Mouse (Mus musculus) left cerebral cortex, adult 8-10 months (tissue): ENCODE measurements around the gene Xpo5. TPM values are rescaled to one million over a fixed set of nuclear protein-coding genes. Genes with fewer than 3 reads are reported as not detected.

ENCODE experiments used
- DNase-seq, 2 experiments: peaks; one replicate each; pipeline ENCODE4 v3.0.0; 2022; ENCODE audit warnings: low spot score in 2 of 2
- total RNA-seq, 4 experiments: library from RNA; stranded (reverse); gene quantifications; 2 replicates each; pipeline ENCODE4 v1.2.4; 2022

Xpo5 gene
- 10 to 100 TPM; 38.3 to 42.7 (median 41.8) TPM for total RNA-seq

- peak; percentile 77 to 90 for DNase-seq
These were observed at the start of gene Xpo5, which contains the start of gene Polh for GRCm38 (mm10) chr17:46202421-46203071. Xpo5 (plus strand) TSS chr17:46202782. Polh (minus strand) TSS chr17:46202645.

- peak; percentile 59 to 86 for DNase-seq
These were observed 49.5 kb upstream of the Xpo5 start, which contains the start of gene Mad2l1bp for GRCm38 (mm10) chr17:46152847-46153782. Mad2l1bp (minus strand) TSS chr17:46153553.

- no peak for DNase-seq
These were observed 48.2 kb upstream of the Xpo5 start for GRCm38 (mm10) chr17:46154336-46154735.

- DNase-seq = no peak
These were observed 45.9 kb upstream of the Xpo5 start for GRCm38 (mm10) chr17:46156680-46157079.

- no peak for DNase-seq
These were observed 45.5 kb upstream of the Xpo5 start for GRCm38 (mm10) chr17:46157131-46157530.

DNA sequence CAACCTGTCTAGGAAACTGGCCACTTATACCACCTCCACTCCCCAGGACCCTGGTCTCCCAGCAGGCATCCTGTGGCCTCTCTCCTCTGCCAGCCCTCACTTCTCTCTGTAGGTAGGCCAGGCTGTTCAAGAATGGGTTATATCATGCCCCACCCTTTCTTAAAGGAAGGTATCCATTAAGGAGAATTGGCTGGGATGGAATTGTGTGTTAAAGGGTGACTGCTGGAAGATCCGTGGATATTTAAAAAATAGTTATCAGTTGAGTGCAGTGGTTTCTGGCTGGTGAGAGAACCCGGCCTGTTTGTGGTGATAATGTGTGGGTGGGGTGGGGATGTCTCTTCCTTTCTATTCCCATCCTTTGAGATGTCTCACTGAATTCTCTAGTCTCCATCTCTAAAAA is 43.3 kb upstream of the Xpo5 start:
- no peak for DNase-seq

GRCm38 (mm10) chr17:46160090-46160662 is 42.4 kb upstream of the Xpo5 start:
- peak; percentile 68 to 84 for DNase-seq

GRCm38 (mm10) chr17:46160686-46161085 is 41.9 kb upstream of the Xpo5 start, which contains the start of gene Gtpbp2:
Gtpbp2 (plus strand) TSS chr17:46161032.
- DNase-seq = peak; percentile 88 to 99

DNA sequence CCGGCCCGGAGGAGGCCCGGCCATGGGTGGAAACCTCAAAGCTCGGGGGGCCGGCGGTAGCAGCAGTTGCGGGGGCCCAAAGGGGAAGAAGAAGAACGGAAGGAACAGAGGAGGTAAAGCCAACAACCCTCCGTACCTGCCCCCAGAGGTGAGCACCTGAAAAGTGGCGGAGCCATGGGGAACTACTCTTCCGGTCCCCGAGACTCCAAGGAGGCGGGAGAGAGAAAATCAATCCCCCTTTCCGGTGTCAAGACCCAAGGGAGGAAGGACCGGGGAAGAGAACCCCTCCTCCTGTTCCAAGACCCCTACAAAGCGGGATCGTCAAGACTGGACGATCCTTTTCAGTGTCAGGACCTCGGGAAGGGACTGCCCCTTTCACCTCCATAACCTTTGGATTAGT is 41.4 kb upstream of the Xpo5 start:
- peak in 1 of 2 experiments; percentile 39 for DNase-seq

DNA sequence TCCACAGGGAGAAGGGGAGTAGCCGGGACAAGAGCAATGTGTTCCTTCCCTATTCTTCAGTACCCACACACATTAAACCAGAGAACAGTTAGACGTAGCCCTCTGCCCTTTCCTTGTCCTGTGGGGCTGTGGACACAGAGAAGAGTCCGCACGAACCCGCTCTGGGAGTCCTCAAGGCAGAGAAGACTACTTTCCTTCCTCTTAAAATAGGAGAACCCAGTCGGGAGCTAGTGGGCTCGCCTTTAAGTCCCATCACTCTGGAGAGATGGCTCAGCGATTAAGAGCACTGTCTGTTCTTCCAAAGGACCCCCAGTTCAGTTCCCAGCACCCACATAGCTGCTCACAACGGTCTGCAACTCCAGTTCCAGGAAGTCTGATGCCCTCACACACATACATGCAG is 40.9 kb upstream of the Xpo5 start:
- DNase-seq = no peak

- DNase-seq = no peak
These were observed 40.0 kb upstream of the Xpo5 start for GRCm38 (mm10) chr17:46162551-46162950.

DNA sequence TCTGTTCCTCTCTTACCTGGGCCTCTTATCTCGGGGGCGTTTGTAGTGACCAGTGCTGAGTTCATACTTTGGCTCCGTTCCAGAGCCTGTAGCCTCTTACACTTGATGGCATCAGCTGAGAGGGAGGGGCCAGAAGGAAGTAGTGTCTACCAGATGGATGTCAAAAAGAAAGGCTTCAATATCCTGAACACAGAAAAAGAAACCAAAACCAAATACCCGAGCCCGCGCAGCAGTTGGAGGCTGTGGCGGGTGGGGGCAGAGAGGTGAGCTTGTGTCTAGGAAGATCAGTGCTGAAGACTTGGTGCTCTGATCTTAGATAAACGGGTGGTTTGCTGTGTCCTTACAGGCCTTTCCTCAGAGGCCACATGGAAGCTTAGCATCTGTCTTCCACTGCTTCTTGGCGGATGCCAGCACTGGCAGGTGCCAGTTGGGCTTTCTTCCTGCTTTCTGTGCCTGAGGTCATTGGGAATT is 39.6 kb upstream of the Xpo5 start:
- DNase-seq = no peak

- DNase-seq = no peak
These were observed 38.3 kb upstream of the Xpo5 start for GRCm38 (mm10) chr17:46164301-46164700.

DNA sequence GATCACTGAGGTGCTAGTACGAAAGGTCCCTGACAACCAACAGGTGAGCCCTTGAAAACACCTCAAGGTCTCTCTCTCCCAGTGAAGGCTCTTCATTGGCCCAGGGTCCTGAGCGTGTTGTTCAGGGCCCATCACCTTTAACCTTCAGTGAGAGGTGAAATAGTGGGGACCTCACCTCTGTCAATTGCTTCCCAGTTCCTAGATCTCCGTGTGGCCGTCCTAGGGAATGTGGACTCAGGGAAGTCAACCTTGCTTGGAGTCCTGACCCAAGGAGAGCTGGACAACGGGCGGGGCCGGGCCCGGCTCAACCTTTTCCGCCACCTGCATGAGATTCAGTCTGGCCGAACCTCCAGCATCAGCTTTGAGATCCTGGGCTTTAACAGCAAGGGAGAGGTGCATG is 37.8 kb upstream of the Xpo5 start:
- no peak for DNase-seq

GRCm38 (mm10) chr17:46165460-46165859 is 37.1 kb upstream of the Xpo5 start:
- DNase-seq = no peak

GRCm38 (mm10) chr17:46166270-46166669 is 36.3 kb upstream of the Xpo5 start:
- no peak for DNase-seq

DNA sequence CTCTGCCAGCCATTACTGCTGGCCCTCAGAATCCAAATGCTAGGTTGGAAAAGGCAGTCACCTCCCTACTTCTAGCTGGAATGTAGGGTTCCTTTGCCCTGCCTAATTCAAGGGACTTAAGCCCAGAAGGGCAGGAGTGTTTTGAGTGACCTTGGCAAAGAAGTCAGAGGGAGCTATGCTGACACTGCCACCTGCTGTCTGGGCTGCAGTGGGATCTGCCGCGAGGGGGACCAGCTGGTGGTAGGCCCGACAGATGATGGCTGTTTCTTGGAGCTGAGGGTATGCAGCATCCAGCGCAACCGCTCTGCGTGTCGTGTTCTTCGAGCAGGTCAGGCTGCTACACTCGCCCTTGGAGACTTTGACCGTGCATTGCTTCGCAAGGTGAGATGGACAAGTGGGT is 35.6 kb upstream of the Xpo5 start:
- DNase-seq = no peak

DNA sequence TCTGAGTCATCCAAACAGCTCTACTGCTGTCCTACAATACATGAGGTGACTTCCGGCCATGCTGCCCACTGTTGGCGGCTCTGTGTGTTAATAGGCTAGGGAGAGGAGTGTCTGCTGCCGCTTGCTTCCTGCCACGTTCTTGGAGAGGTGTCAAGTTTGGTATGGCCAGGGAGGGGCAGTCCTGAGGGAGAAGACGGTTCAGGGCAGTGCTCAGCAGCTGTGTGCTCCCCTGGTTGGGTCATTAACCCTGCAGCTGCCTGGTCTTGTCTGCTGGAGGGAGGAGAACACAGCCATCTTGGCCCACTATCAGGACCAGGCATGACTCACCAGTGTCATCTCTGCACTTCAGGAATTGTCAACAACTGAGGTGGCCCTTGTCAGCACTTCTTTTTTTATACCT is 34.3 kb upstream of the Xpo5 start:
- DNase-seq = no peak

DNA sequence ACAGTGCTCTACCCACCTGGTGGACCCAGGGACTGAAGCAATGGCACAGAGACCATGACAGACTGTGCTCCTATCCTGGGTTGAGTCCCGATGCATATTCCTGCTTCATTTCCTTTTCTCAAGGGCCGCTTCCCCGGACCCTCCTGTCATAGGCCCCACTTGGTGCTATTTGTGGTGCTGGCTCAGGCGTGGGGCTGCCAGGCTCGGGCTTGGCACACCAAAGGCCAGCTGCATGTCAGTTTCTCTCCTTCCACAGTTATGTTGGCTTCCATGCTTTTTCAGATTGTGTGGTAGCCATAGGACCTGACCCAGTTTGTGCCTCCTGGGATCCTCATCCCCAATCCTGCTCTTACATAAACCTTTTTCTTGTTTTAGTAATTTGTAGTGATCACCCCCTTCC is 33.8 kb upstream of the Xpo5 start:
- DNase-seq = no peak

DNA sequence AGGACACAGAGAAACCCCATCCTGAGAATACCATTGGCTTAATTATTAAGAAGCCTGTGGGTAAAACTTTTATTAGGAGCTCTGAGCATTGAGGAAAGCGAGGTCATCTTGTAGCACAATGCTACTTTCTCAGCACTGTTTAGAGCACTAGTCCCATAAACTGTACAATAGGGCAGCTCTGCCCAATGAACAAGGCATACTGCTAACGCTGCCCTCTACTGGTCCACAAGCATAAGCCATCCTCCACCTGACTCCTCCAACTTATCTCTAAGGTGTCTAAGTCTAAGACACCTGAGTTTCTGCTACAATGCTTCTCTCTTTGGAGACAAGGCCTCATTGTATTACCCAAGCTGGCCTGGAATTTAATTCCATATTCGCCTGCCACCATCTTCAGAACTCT is 32.0 kb upstream of the Xpo5 start:
- DNase-seq = no peak

DNA sequence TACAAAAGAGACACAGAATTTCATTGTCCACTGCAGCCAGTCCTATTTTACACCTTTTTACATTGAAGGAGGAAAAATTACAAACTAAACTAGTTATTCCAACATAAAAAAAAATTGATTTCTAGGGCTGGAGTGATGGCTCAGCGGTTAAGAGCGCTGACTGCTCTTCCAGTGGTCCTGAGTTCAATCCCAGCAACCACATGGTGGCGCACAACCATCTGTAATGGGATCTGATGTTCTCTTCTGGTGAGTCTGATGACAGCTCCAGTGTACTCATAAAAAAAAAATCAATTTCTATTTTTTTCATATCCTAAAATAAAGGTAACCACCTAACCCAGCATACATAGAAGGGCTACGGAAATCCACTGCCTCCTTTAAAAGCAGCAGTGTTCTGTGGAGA is 20.3 kb upstream of the Xpo5 start:
- DNase-seq = no peak

DNA sequence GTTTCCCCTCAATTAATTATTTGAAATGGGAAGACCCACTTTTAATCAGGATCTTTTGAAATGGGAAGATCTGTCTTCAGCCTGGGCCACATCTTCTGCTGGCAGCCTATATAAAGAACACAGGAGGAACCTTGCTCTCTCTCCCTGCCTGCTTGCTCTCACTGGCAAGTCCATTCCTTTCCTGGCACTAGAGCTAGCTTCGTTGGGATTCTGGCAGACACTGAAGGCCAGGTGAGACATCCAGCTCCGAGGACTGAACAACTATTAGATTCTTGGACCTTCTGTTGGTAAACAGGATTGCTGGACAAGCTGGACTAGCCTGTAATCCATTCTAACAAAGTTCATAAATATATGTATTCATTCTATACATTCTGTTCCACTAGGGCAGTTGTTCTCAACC is 13.8 kb upstream of the Xpo5 start:
- no peak for DNase-seq
